Mouse (Mus musculus) embryonic facial prominence, embryonic 13.5 days (tissue): Measurements from ENCODE around the gene Hsdl1. TPM values are rescaled to one million over a fixed set of nuclear protein-coding genes. Genes with fewer than 3 reads are reported as not detected.

Source experiments
- ATAC-seq: fragments of 200-750 bp; cut with Nextera tagmentation; 2 replicates; pipeline ENCODE4 v1.8.0; 2017; ENCODE audit warnings: low read depth; ENCODE audit not compliant: insufficient number of reproducible peaks, insufficient read depth, low FRiP score, low TSS enrichment
- H3K27ac ChIP-seq: fragments of 300-500 bp; sonication (generic); 2 replicates; pipeline ENCODE4 v1.5.1; 2015; ENCODE audit warnings: moderate library complexity, mild to moderate bottlenecking, inconsistent platforms
- H3K27me3 ChIP-seq: fragments of 300-500 bp; sonication (generic); 2 replicates; pipeline ENCODE4 v1.6.1; 2015; ENCODE audit warnings: mild to moderate bottlenecking, inconsistent platforms
- H3K36me3 ChIP-seq: fragments of 300-500 bp; sonication (generic); 2 replicates; pipeline ENCODE4 v1.6.1; 2015; ENCODE audit warnings: mild to moderate bottlenecking, inconsistent platforms
- H3K4me1 ChIP-seq: fragments of 300-500 bp; sonication (generic); 2 replicates; pipeline ENCODE4 v1.6.1; 2015; ENCODE audit warnings: inconsistent platforms
- H3K4me2 ChIP-seq: fragments of 300-500 bp; sonication (generic); 2 replicates; pipeline ENCODE4 v1.6.1; 2015; ENCODE audit warnings: moderate library complexity, mild to moderate bottlenecking, inconsistent platforms
- H3K4me3 ChIP-seq: fragments of 300-500 bp; sonication (generic); 2 replicates; pipeline ENCODE4 v1.5.1; 2015; ENCODE audit warnings: mild to moderate bottlenecking, inconsistent platforms
- H3K9ac ChIP-seq: fragments of 300-500 bp; sonication (generic); 2 replicates; pipeline ENCODE4 v1.6.1; 2015; ENCODE audit warnings: mild to moderate bottlenecking, inconsistent platforms
- H3K9me3 ChIP-seq: fragments of 300-500 bp; sonication (generic); 2 replicates; pipeline ENCODE4 v1.6.1; 2016; ENCODE audit warnings: inconsistent platforms
- WGBS: fragments of 180-500 bp; shearing (Covaris S2); methylation state at CpG from one replicate; pipeline ENCODE4 v1.1.7; 2015; ENCODE audit warnings: mixed read lengths; 5-methylcytosine and 5-hydroxymethylcytosine counted together
- polyA plus RNA-seq: library from polyadenylated mRNA; unstranded; fragments of >200 nt; fragmentation: Nextera tagmentation; extraction: Ambion mirVana; gene quantifications from 2 replicates; pipeline ENCODE4 v1.2.1, GENCODE M21; 2015

Hsdl1 gene
- polyA plus RNA-seq, 1 experiment from 2014 or later, result 29.1 TPM

- H3K4me2 ChIP-seq, result no peak overlapping the region
- H3K9me3 ChIP-seq, result no peaks in the 10 kb centered on the region
- no peak overlapping the region for H3K27ac ChIP-seq
- 78% methylated on average over 7 of the region's 7 CpGs for WGBS
- no peak for ATAC-seq
- no peaks in the 10 kb centered on the region for H3K27me3 ChIP-seq
- H3K9ac ChIP-seq, result no peak overlapping the region
- no peaks in the 10 kb centered on the region for H3K4me1 ChIP-seq
- H3K36me3 ChIP-seq, result peaks cover 97% of the 10 kb centered on the region
- H3K4me3 ChIP-seq, result no peak overlapping the region
Measured at GRCm38 (mm10) chr8:119520102-119520501, 54.9 kb downstream of the Hsdl1 start.

DNA sequence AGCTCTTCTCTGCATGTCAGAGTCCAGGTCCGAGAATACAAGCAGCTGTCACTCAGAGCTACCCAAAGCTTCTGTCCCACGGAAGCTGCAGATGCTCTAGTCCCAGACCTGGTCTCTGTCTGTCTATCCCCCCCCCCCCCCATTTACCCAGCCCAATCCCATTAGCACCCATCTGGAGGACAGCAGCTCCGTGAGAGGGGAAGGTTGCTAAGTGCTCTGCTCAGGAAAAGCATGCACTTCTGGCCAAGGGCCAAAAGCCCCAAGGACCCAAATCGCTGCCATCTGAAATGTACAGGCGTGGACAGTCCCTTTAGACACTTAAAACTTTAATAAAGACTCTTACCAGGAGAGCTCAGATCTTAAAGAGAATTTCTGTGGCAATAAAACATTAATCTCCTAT lies 58.3 kb downstream of the Hsdl1 start:
- no peak for ATAC-seq
- H3K27me3 ChIP-seq, result no peaks in the 10 kb centered on the region

DNA sequence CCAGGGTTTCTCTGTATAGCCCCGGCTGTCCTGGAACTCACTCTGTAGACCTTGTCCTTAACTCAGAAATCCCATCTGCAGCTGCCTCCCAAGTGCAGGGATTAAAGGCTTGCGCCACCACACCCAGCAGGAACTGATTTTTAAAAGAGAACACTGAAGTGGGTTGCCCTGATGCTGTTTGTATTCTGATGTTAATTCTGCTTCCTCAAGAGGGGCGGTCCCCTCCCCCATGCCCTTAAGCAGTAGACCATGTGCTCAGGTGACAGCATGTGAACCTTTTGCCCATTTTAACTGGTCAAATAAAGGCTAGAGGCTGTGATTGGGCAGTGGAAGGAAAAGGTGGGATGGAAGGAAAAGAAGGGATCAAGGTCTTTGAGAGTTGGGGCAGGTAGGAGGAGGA lies 59.2 kb downstream of the Hsdl1 start:
- no peaks in the 10 kb centered on the region for H3K27me3 ChIP-seq
- no peak overlapping the region for H3K27ac ChIP-seq
- H3K4me2 ChIP-seq, result no peak overlapping the region
- H3K4me3 ChIP-seq, result no peak overlapping the region
- H3K9ac ChIP-seq, result no peak overlapping the region
- WGBS, result 64% methylated on average over 3 of the region's 3 CpGs
- no peak for ATAC-seq
- H3K36me3 ChIP-seq, result peaks cover 97% of the 10 kb centered on the region
- H3K4me1 ChIP-seq, result no peaks in the 10 kb centered on the region
- no peaks in the 10 kb centered on the region for H3K9me3 ChIP-seq

More for the DNA sequence above, 58.3 kb downstream of the Hsdl1 start:
- peaks cover 98% of the 10 kb centered on the region for H3K36me3 ChIP-seq
- no peaks in the 10 kb centered on the region for H3K9me3 ChIP-seq
- H3K27ac ChIP-seq, result no peak overlapping the region
- 57% methylated on average over 5 of the region's 5 CpGs for WGBS
- H3K4me3 ChIP-seq, result no peak overlapping the region
- no peaks in the 10 kb centered on the region for H3K4me1 ChIP-seq
- no peak overlapping the region for H3K4me2 ChIP-seq
- H3K9ac ChIP-seq, result no peak overlapping the region

DNA sequence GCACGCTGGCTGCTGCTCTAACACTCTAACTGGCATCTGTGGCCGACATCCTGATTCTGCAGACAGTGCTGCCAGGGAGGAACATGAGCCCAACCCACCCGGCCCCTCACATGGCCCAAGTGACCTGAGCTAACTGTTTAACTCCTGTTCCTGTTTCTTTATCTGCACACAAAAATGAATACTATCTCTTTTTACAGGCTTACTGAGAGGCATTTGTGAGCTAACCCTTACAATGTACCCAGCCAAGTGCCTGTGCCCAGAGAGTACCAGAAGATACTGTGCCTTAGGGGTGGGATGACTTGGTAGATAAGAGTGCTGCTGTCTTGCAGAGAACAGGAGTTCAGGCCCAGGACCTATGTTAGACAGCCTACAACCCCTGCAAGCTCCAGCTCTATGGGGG lies 60.0 kb downstream of the Hsdl1 start:
- no peak for ATAC-seq
- Histone ChIP-seq H3K9ac (no peak overlapping the region), H3K36me3 (peaks cover 97% of the 10 kb centered on the region)

GRCm38 (mm10) chr8:119513405-119513804 lies 61.6 kb downstream of the Hsdl1 start:
- 86% methylated on average over 4 of the region's 4 CpGs for WGBS
- no peak overlapping the region for H3K27ac ChIP-seq
- no peaks in the 10 kb centered on the region for H3K4me1 ChIP-seq
- no peaks in the 10 kb centered on the region for H3K9me3 ChIP-seq
- no peak overlapping the region for H3K9ac ChIP-seq
- no peak overlapping the region for H3K4me3 ChIP-seq
- H3K27me3 ChIP-seq, result no peaks in the 10 kb centered on the region
- ATAC-seq, result no peak
- H3K36me3 ChIP-seq, result peaks cover 97% of the 10 kb centered on the region
- H3K4me2 ChIP-seq, result no peak overlapping the region

More for the DNA sequence above, 60.0 kb downstream of the Hsdl1 start:
- Histone ChIP-seq H3K9me3 (no peaks in the 10 kb centered on the region), H3K4me1 (no peaks in the 10 kb centered on the region), H3K27ac (no peak overlapping the region), H3K4me3 (no peak overlapping the region), H3K27me3 (no peaks in the 10 kb centered on the region), H3K4me2 (no peak overlapping the region)
- 93% methylated on average over 3 of the region's 3 CpGs for WGBS

Other genes starting within 250 kb of the Hsdl1 start
- gene Hsbp1, start 230.7 kb downstream of the Hsdl1 start, polyA plus RNA-seq, result 335 and 345 TPM in 2 replicates
- gene Mlycd, start 180.3 kb downstream of the Hsdl1 start, polyA plus RNA-seq, result 11.0 and 12.7 TPM in 2 replicates
- 0.60 and 1.6 TPM in 2 replicates for gene Osgin1, start 141.1 kb downstream of the Hsdl1 start, polyA plus RNA-seq
- gene Necab2, start 128.5 kb downstream of the Hsdl1 start, polyA plus RNA-seq, result 3.8 and 4.2 TPM in 2 replicates
- gene Slc38a8, start 73.5 kb downstream of the Hsdl1 start, polyA plus RNA-seq, result 0.07 TPM in 1 of 2 replicates, not detected in the other
- 132 and 150 TPM in 2 replicates for gene Mbtps1, start 16.4 kb downstream of the Hsdl1 start, polyA plus RNA-seq
- gene Dnaaf1, start 52 bp upstream of the Hsdl1 start, polyA plus RNA-seq, result 0.08 and 0.19 TPM in 2 replicates
- 12.9 and 13.7 TPM in 2 replicates for gene Taf1c, start 30.0 kb upstream of the Hsdl1 start, polyA plus RNA-seq
- not detected in 2 replicates for gene Adad2, start 37.6 kb upstream of the Hsdl1 start, polyA plus RNA-seq
- gene Kcng4, start 60.5 kb upstream of the Hsdl1 start, polyA plus RNA-seq, result 0.18 and 0.26 TPM in 2 replicates
- gene Wfdc1, start 91.2 kb upstream of the Hsdl1 start, polyA plus RNA-seq, result 0.25 TPM in 1 of 2 replicates, not detected in the other
- 2.1 and 2.3 TPM in 2 replicates for gene Atp2c2, start 124.8 kb upstream of the Hsdl1 start, polyA plus RNA-seq
- gene Tldc1, start 203.2 kb upstream of the Hsdl1 start, polyA plus RNA-seq, result 11.6 and 11.7 TPM in 2 replicates